Mouse (Mus musculus) kidney, adult 2 months (tissue): Measurements from ENCODE around the gene Jup. TPM values are rescaled to one million over a fixed set of nuclear protein-coding genes. Genes with fewer than 3 reads are reported as not detected.
"Not testable (repeated sequence)": the region's sequence is repeated elsewhere in the genome, so short reads cannot be mapped to it uniquely, and the experiment has no call there.

Source experiments
- DNase-seq: peaks from one replicate; pipeline ENCODE4 v3.0.0; 2021
- H3K27ac ChIP-seq: fragments of 200-500 bp; 2 replicates; pipeline ENCODE4 v1.5.1; 2012; ENCODE audit warnings: low read depth, low read length, control low read depth, inconsistent platforms; ENCODE audit not compliant: insufficient read depth
- H3K27me3 ChIP-seq: fragments of 200-500 bp; replicated peaks from 2 replicates; pipeline ENCODE4 v1.6.1; 2012; ENCODE audit warnings: mild to moderate bottlenecking, moderate library complexity, low read length, inconsistent platforms; ENCODE audit not compliant: control insufficient read depth, insufficient read depth
- H3K36me3 ChIP-seq: fragments of 200-500 bp; 2 replicates; pipeline ENCODE4 v1.6.1; 2012; ENCODE audit warnings: mild to moderate bottlenecking, moderate library complexity, low read length, inconsistent platforms; ENCODE audit not compliant: control insufficient read depth, insufficient read depth
- H3K4me1 ChIP-seq: fragments of 200-500 bp; 2 replicates; pipeline ENCODE4 v1.6.1; 2011; ENCODE audit warnings: low read length; ENCODE audit not compliant: control insufficient read depth, insufficient read depth
- H3K4me3 ChIP-seq: fragments of 200-500 bp; 2 replicates; pipeline ENCODE4 v1.5.1; 2011; ENCODE audit warnings: mild to moderate bottlenecking, low read depth, low read length, control low read depth; ENCODE audit not compliant: insufficient read depth
- CTCF ChIP-seq: fragments of 200-500 bp; conservative IDR thresholded peaks from 2 replicates; pipeline ENCODE4 v1.5.1; 2011; ENCODE audit warnings: low read depth, mild to moderate bottlenecking, control low read depth, low read length, moderate library complexity, mixed read lengths; ENCODE audit not compliant: insufficient read depth, insufficient read length
- POLR2A ChIP-seq: fragments of 200-500 bp; IDR thresholded peaks from one replicate; pipeline ENCODE4 v1.6.1; 2011; ENCODE audit warnings: low read depth, low read length, control low read depth
- WGBS: fragments of 180-500 bp; shearing (Covaris S2); methylation state at CpG from one replicate; pipeline ENCODE4 v1.1.7; 2018; 5-methylcytosine and 5-hydroxymethylcytosine counted together
- polyA plus RNA-seq: library from polyadenylated mRNA; depleted of rRNA; stranded (reverse); fragments of >200 nt; gene quantifications from 2 replicates; pipeline ENCODE4 v1.2.3, GENCODE M21; 2012

Jup gene
- polyA plus RNA-seq, 1 experiment, result 220 TPM

GRCm38 (mm10) chr11:100332766-100333515 is 64.6 kb downstream of the Jup start:
- Histone ChIP-seq H3K27ac (no peak overlapping the region), H3K36me3 (no peaks in the 10 kb centered on the region), H3K4me1 (no peaks in the 10 kb centered on the region), H3K4me3 (no peak overlapping the region), H3K27me3 (no peaks in the 10 kb centered on the region)
- WGBS, result 66% methylated on average over 9 of the region's 9 CpGs
- DNase-seq, result no peak
- TF ChIP-seq CTCF (no peak), POLR2A (no peak)

DNA sequence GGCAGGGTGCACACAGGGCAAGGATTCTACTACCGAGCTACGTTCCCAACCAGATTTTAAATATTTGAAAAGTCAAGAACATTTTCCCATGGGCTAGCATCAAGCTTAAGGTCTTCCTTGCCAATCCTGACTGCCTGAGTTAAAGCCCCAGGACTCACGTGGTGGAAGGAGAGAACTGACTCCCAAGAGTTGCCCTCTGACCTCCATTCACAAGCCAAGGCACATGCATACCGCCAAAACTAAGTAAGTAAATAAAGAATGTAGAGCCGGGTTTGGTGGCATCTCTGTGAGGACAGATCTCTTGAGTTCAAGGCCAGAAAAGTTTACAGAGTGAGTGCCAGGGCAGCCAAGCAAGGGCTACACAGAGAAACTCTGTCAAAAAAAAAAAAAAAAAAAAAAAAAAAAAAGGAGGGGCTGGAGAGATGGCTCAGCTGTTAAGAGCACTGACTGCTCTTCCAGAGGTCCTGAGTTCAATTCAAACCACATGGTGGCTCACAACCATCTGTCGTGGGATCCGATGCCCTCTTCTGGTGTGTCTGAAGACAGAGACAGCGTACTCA is 66.7 kb downstream of the Jup start:
- not testable (repeated sequence) for H3K4me3 ChIP-seq, H3K4me1 ChIP-seq, DNase-seq, H3K27me3 ChIP-seq, H3K36me3 ChIP-seq, H3K27ac ChIP-seq
- 52% methylated on average over 8 of the region's 8 CpGs for WGBS

DNA sequence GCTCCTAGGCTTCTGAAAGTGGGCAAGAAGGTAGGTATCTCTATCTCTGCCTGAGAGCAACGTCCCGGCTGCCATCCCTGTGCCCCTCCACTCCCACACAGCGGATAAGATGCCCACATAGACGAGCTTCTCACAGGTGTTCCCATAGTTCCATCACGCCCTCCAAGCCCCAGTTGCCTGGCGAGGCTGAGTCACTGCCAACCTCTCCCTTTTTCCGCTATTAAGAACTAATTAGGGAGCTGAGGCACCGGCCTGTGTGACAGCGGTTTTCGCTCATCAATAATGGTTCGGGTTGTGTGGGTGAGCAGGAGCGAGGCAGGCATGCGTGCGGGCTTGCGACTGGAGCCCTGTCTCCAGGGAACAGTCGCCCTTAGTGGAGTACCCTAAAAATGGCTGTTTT is 67.3 kb downstream of the Jup start:
- H3K4me3 ChIP-seq, result no peak overlapping the region
- no peaks in the 10 kb centered on the region for H3K36me3 ChIP-seq
- no peaks in the 10 kb centered on the region for H3K4me1 ChIP-seq
- 46% methylated on average over 16 of the region's 16 CpGs for WGBS
- H3K27me3 ChIP-seq, result no peaks in the 10 kb centered on the region
- H3K27ac ChIP-seq, result no peak overlapping the region
- TF ChIP-seq CTCF (no peak), POLR2A (no peak)
- no peak for DNase-seq

DNA sequence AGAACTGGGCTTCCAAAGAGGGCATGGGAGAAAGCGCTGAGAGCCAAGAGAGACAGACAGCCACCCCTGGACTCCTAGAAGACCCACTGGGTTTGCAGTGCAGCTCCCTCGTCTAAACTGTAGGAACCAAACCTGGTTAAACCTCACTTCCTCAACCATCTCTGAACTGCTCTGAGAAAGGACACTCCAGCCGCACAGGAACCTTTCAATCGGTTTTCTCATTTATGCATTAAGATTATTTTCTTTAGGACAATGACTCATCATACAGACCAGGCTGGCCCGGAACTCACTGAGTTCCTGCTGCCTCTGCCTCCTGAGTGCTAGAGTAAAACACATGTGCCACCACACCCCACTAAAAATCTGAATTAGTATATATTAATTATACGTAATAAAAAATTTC is 69.8 kb downstream of the Jup start:
- Histone ChIP-seq H3K4me1 (no peaks in the 10 kb centered on the region), H3K27ac (no peak overlapping the region), H3K36me3 (no peaks in the 10 kb centered on the region), H3K4me3 (no peak overlapping the region), H3K27me3 (no peaks in the 10 kb centered on the region)
- 90% methylated on average over 6 of the region's 6 CpGs for WGBS
- no peak for DNase-seq
- TF ChIP-seq POLR2A (no peak), CTCF (no peak)

GRCm38 (mm10) chr11:100327316-100327715 is 70.2 kb downstream of the Jup start:
- Histone ChIP-seq H3K4me1 (no peaks in the 10 kb centered on the region), H3K4me3 (no peak overlapping the region), H3K36me3 (peaks cover 3% of the 10 kb centered on the region), H3K27me3 (no peaks in the 10 kb centered on the region), H3K27ac (no peak overlapping the region)
- TF ChIP-seq POLR2A (no peak), CTCF (no peak)
- 86% methylated on average over 11 of the region's 11 CpGs for WGBS
- no peak for DNase-seq

- Histone ChIP-seq H3K27me3 (no peaks in the 10 kb centered on the region), H3K4me3 (no peak overlapping the region), H3K27ac (no peak overlapping the region), H3K4me1 (no peaks in the 10 kb centered on the region), H3K36me3 (peaks cover 13% of the 10 kb centered on the region)
- TF ChIP-seq CTCF (no peak), POLR2A (no peak)
- no peak for DNase-seq
- WGBS, result 89% methylated on average over 11 of the region's 11 CpGs
These were observed 72.4 kb downstream of the Jup start for GRCm38 (mm10) chr11:100325062-100325629.

- no peak overlapping the region for H3K27ac ChIP-seq
- WGBS, result 29% methylated on average over 3 of the region's 3 CpGs
- peak; percentile 78 for TF ChIP-seq CTCF
- no peak for TF ChIP-seq POLR2A
- H3K36me3 ChIP-seq, result peaks cover 13% of the 10 kb centered on the region
- DNase-seq, result peak; percentile 63
- no peaks in the 10 kb centered on the region for H3K27me3 ChIP-seq
- no peak overlapping the region for H3K4me3 ChIP-seq
- no peaks in the 10 kb centered on the region for H3K4me1 ChIP-seq
These were observed 74.0 kb downstream of the Jup start for GRCm38 (mm10) chr11:100323578-100323977.
